Comparison of ENCODE assay signal across 8 mouse cellular contexts in genomic region chr1:64087657-64088603, GRCm38 (mm10). TPM values are rescaled to one million over a fixed set of nuclear protein-coding genes. Genes with fewer than 3 reads are reported as not detected.
DNase-seq lines count a peak whose midpoint lies in the region; ATAC-seq lines count a peak whose summit lies in the region.

No protein-coding gene starts in this region.

- WGBS in embryonic facial prominence, embryonic 13.5 days: 30% methylated on average over 17 of the region's 17 CpGs

- peak; percentile 67 for DNase-seq in CD4-positive, CD25-positive, alpha-beta regulatory T cell, adult 2 months (ENCODE audit: low read depth, low spot score)
- peak; percentile 65 for DNase-seq in T-cell, adult 2 months (ENCODE audit: low spot score)
- DNase-seq in heart, postnatal 25 days (ENCODE audit: low spot score): peak; percentile 55
- peak; percentile 47 to 72 for DNase-seq in kidney, postnatal 25 days
- DNase-seq in mesoderm, embryonic 11.5 days (ENCODE audit: low read depth, low spot score): peak; percentile 61
- peak; percentile 72 to 84 for DNase-seq in thymus, adult 18-20 months
- no peak for DNase-seq in frontal cortex, postnatal 36 days (ENCODE audit: low spot score in 2 of 2)

- no peak overlapping the region for H3K27ac ChIP-seq in embryonic facial prominence, embryonic 13.5 days

- no peaks in the 10 kb centered on the region for H3K27me3 ChIP-seq in embryonic facial prominence, embryonic 13.5 days

- H3K4me2 ChIP-seq in embryonic facial prominence, embryonic 13.5 days: peak overlapping the region; percentile 36

- H3K9me3 ChIP-seq in embryonic facial prominence, embryonic 13.5 days: no peaks in the 10 kb centered on the region

- peaks cover 16% of the 10 kb centered on the region for H3K4me1 ChIP-seq in embryonic facial prominence, embryonic 13.5 days

- no peak overlapping the region for H3K4me3 ChIP-seq in embryonic facial prominence, embryonic 13.5 days

- H3K9ac ChIP-seq in embryonic facial prominence, embryonic 13.5 days: no peak overlapping the region

- no peaks in the 10 kb centered on the region for H3K36me3 ChIP-seq in embryonic facial prominence, embryonic 13.5 days

- peak; percentile 74; the same call in 1 of the 2 replicates for ATAC-seq in embryonic facial prominence, embryonic 13.5 days (ENCODE audit: insufficient number of reproducible peaks, insufficient read depth, low FRiP score, low TSS enrichment, low read depth)

- intact Hi-C loops in heart, postnatal 25 days (cut with DNase I): loop anchor here (2.0 kb wide), 1 partner anchor 33 kb away; no protein-coding TSS in a partner anchor

RNA-seq across cellular contexts. Expression of gene Klf7, which starts 34.2 kb away (rescaled TPM):
- 19.5 and 23.5 TPM in 2 replicates for polyA plus RNA-seq in embryonic facial prominence, embryonic 13.5 days (2015; fragmentation: Nextera tagmentation; extraction: Ambion mirVana)
- total RNA-seq in heart, postnatal 25 days (2021): 10 to 100 TPM; 18.2 to 19.1 TPM

Comparison
In these comparisons a context has a peak if more than half of its experiments do, and no peak if none do; other contexts are left out.
1. DNase-seq: peak in CD4-positive, CD25-positive, alpha-beta regulatory T cell, adult 2 months (single experiment), T-cell, adult 2 months (single experiment), heart, postnatal 25 days (single experiment), kidney, postnatal 25 days (2 of 2), mesoderm, embryonic 11.5 days (single experiment) and thymus, adult 18-20 months (2 of 2); none in frontal cortex, postnatal 36 days (0 of 2).